Mouse (Mus musculus): ENCODE results near the gene Slc25a19. TPM values are rescaled to one million over a fixed set of nuclear protein-coding genes. Genes with fewer than 3 reads are reported as not detected.
A peak's percentile ranks its signal among the peaks of the same experiment; 100 is the strongest.

The Slc25a19 gene
- polyA plus RNA-seq, 2 experiments from 2014 or later: 68.7 to 90.3 TPM

- ATAC-seq: peak; percentile 92
Measured at GRCm38 (mm10) chr11:115640978-115641663, 13.0 kb upstream of the Slc25a19 start.

GRCm38 (mm10) chr11:115640311-115640828, 12.3 kb upstream of the Slc25a19 start:
- ATAC-seq: no peak

GRCm38 (mm10) chr11:115639540-115639939, 11.4 kb upstream of the Slc25a19 start:
- ATAC-seq: no peak

- ATAC-seq: no peak
Measured at GRCm38 (mm10) chr11:115638498-115639409, 10.7 kb upstream of the Slc25a19 start.

- ATAC-seq: no peak
Measured at GRCm38 (mm10) chr11:115636960-115637359, 8.9 kb upstream of the Slc25a19 start.

GRCm38 (mm10) chr11:115635484-115635883, 7.4 kb upstream of the Slc25a19 start:
- no peak for ATAC-seq

GRCm38 (mm10) chr11:115635041-115635440, 6.9 kb upstream of the Slc25a19 start:
- no peak for ATAC-seq

GRCm38 (mm10) chr11:115634109-115634508, 6.0 kb upstream of the Slc25a19 start:
- ATAC-seq: no peak

- ATAC-seq: no peak
Measured at GRCm38 (mm10) chr11:115632862-115633261, 4.8 kb upstream of the Slc25a19 start.

- peak; percentile 30 for ATAC-seq
Measured at GRCm38 (mm10) chr11:115632247-115632646, 4.2 kb upstream of the Slc25a19 start.

- no peak for ATAC-seq
Measured at GRCm38 (mm10) chr11:115631505-115631890, 3.4 kb upstream of the Slc25a19 start.

- peak; percentile 65 for ATAC-seq
Measured at GRCm38 (mm10) chr11:115630532-115631504, 2.7 kb upstream of the Slc25a19 start.

- peak; percentile 24 for ATAC-seq
Measured at GRCm38 (mm10) chr11:115629734-115630531, 1.8 kb upstream of the Slc25a19 start.

GRCm38 (mm10) chr11:115628465-115629101, 488 bp upstream of the Slc25a19 start:
- ATAC-seq: no peak

GRCm38 (mm10) chr11:115626824-115627616, 1.1 kb downstream of the Slc25a19 start:
- ATAC-seq: no peak

GRCm38 (mm10) chr11:115625877-115626276, 2.2 kb downstream of the Slc25a19 start:
- ATAC-seq: no peak

- ATAC-seq: no peak
Measured at GRCm38 (mm10) chr11:115623487-115624070, 4.5 kb downstream of the Slc25a19 start.

- ATAC-seq: no peak
Measured at GRCm38 (mm10) chr11:115619949-115620348, 8.1 kb downstream of the Slc25a19 start.

GRCm38 (mm10) chr11:115618732-115619516, 9.2 kb downstream of the Slc25a19 start:
- no peak for ATAC-seq

Measured in activated CD4-positive, CD25-positive, alpha-beta regulatory T cell, adult 4 months (primary cell).